ENCODE assay signal across 9 mouse cellular contexts in the genomic region with DNA sequence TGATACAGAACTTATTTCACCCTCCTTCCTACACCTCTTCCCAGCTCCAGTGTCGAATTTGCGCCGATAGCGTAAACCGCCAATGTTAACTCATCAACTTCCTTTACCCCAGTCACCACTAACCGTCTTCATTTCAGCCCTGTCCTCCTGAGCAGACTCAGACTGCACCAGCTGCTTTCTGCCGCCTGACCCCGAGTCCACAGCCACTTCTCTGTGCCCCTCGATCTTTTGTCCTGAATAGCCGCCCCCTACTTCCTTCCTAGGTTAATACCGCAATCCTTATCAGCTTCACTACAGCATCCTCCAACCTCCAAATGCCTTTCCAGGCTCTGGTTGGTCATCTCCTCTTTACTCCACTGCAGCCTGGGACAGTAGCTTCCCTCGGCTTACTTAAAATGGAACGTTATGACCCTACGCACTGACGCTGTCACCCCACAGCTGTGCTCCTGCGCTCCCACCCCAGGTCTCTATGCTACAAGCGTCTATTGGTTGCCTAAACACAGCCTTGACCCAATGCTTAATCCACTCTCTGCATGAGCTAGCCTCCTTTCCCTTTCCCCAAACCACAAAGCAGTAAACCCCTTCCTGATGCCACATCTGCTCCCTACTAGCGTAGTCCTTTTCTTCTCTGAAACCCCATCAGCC. TPM values are rescaled to one million over a fixed set of nuclear protein-coding genes. Genes with fewer than 3 reads are reported as not detected.
A peak's percentile ranks its signal among the peaks of the same experiment; 100 is the strongest.
DNase-seq lines count a peak whose midpoint lies in the region; ATAC-seq lines count a peak whose summit lies in the region.
"Had no signal": no experiment of that assay in that cellular context is flagged by ENCODE, and none has a peak within 500 bp of the region (broad histone marks: within the 10 kb centered on the region; RNA-seq: fewer than 3 reads in every experiment).

No protein-coding gene starts in this region.

- no peaks in the 10 kb centered on the region for H3K9me3 ChIP-seq in heart, embryonic 15.5 days (replicated peaks)
- H3K9me3 ChIP-seq in midbrain, embryonic 15.5 days, result no peaks in the 10 kb centered on the region

- peak overlapping the region; percentile 52 for H3K4me2 ChIP-seq in heart, embryonic 15.5 days
- peak overlapping the region; percentile 33 for H3K4me2 ChIP-seq in midbrain, embryonic 15.5 days

- no peaks in the 10 kb centered on the region for H3K27me3 ChIP-seq in heart, embryonic 15.5 days
- 0 out of 2 replicates have a peak, but pooled peaks cover 3% of the 10 kb centered on the region for H3K27me3 ChIP-seq in midbrain, embryonic 15.5 days (replicated peaks)

- ATAC-seq in heart, embryonic 15.5 days (replicated peaks; ENCODE audit: insufficient number of reproducible peaks, insufficient read depth, low FRiP score, low read depth), result no peak
- no peak for ATAC-seq in midbrain, embryonic 15.5 days (replicated peaks)

- DNase-seq in heart, adult 9 months (ENCODE audit: low spot score in 2 of 2), result no peak
- DNase-seq in R1 (ENCODE audit: low read depth, low spot score), result peak; percentile 16
- peak; percentile 9 for DNase-seq in induced T-regulatory cell, adult 2 months (ENCODE audit: low read depth)
- no peak for DNase-seq in layer of hippocampus, postnatal 10 days (ENCODE audit: low spot score in 2 of 2)
- DNase-seq in kidney, adult 11 months, result no peak
- DNase-seq in gastrocnemius, postnatal 4 days (ENCODE audit: low spot score in 2 of 2), result no peak

- H3K4me1 ChIP-seq in heart, embryonic 15.5 days (replicated peaks), result peaks cover 24% of the 10 kb centered on the region
- no peaks in the 10 kb centered on the region for H3K4me1 ChIP-seq in midbrain, embryonic 15.5 days

- WGBS in heart, embryonic 15.5 days, result 43% methylated on average over 18 of the region's 18 CpGs
- 56% methylated on average over 18 of the region's 18 CpGs for WGBS in midbrain, embryonic 15.5 days

- no peaks in the 10 kb centered on the region for H3K36me3 ChIP-seq in heart, embryonic 15.5 days
- H3K36me3 ChIP-seq in midbrain, embryonic 15.5 days (replicated peaks), result no peaks in the 10 kb centered on the region

- H3K9ac ChIP-seq in heart, embryonic 15.5 days, result no peak overlapping the region
- H3K9ac ChIP-seq in midbrain, embryonic 15.5 days, result no peak overlapping the region

- peak overlapping the region; percentile 13 for H3K4me3 ChIP-seq in heart, embryonic 15.5 days
- H3K4me3 ChIP-seq in midbrain, embryonic 15.5 days, result no peak overlapping the region
- H3K4me3 ChIP-seq: myocyte had no signal

- H3K27ac ChIP-seq in heart, embryonic 15.5 days, result no peak overlapping the region
- H3K27ac ChIP-seq in midbrain, embryonic 15.5 days, result no peak overlapping the region

RNA-seq across cellular contexts. Expression of a gene that starts 27.6 kb away (rescaled TPM):
- polyA plus RNA-seq in heart, embryonic 15.5 days (2015; fragmentation: Nextera tagmentation; extraction: Ambion mirVana), result 0.24 and 0.53 TPM in 2 replicates
- polyA plus RNA-seq in midbrain, embryonic 15.5 days (2015; fragmentation: Nextera tagmentation; extraction: Ambion mirVana), result 0.28 and 0.63 TPM in 2 replicates
- 1 to 10 TPM; 3.0 to 4.3 TPM for total RNA-seq in layer of hippocampus, postnatal 10 days (2021)
- 1 to 10 TPM; 1.8 to 2.0 TPM for total RNA-seq in gastrocnemius, postnatal 4 days (2021)

Comparison
In these comparisons a context has a peak if more than half of its experiments do, and no peak if none do; other contexts are left out.
1. DNase-seq: peak in R1 (single experiment) and induced T-regulatory cell, adult 2 months (single experiment); none in heart, adult 9 months (0 of 2), layer of hippocampus, postnatal 10 days (0 of 2), kidney, adult 11 months (single experiment) and gastrocnemius, postnatal 4 days (0 of 2).